Mouse (Mus musculus) MEL (cell line): ENCODE data around the gene Tubg2. TPM values are rescaled to one million over a fixed set of nuclear protein-coding genes. Genes with fewer than 3 reads are reported as not detected.

Experiments
- DNase-seq: peaks from one replicate; pipeline ENCODE4 v3.0.0; 2011; ENCODE audit warnings: low read depth, low spot score
- H3K27ac ChIP-seq: 2 replicates; pipeline ENCODE4 v1.5.1; 2012; ENCODE audit warnings: low read depth, mild to moderate bottlenecking, control low read depth, low read length, moderate library complexity; ENCODE audit not compliant: control insufficient read depth
- H3K27me3 ChIP-seq, 2 experiments: fragments of 150-350 bp in 1 of 2; sonication (generic) in 1 of 2; 2 replicates each; pipeline ENCODE4 v1.6.1; 2012; ENCODE audit warnings: low read length in 2 of 2, mild to moderate bottlenecking in 2 of 2, improper control_type of control experiment in 1 of 2, moderate library complexity in 1 of 2; ENCODE audit not compliant: insufficient read depth in 2 of 2, control insufficient read depth in 1 of 2
- H3K36me3 ChIP-seq, 2 experiments: 2 replicates each; pipeline ENCODE4 v1.6.1; 2012 to 2014; ENCODE audit warnings: low read length in 2 of 2, improper control_type of control experiment in 1 of 2, inconsistent platforms in 1 of 2, mild to moderate bottlenecking in 1 of 2; ENCODE audit not compliant: insufficient read depth in 2 of 2, control insufficient read depth in 1 of 2
- H3K4me1 ChIP-seq, 2 experiments: fragments of 150-350 bp in 1 of 2; sonication (generic) in 1 of 2; 2 replicates each; pipeline ENCODE4 v1.6.1; 2012; ENCODE audit warnings: low read length in 2 of 2, improper control_type of control experiment in 1 of 2, mild to moderate bottlenecking in 1 of 2; ENCODE audit not compliant: insufficient read depth in 2 of 2, control insufficient read depth in 1 of 2
- H3K4me3 ChIP-seq, 2 experiments: fragments of 150-350 bp in 1 of 2; sonication (generic) in 1 of 2; 2 replicates each; pipeline ENCODE4 v1.5.1; 2012; ENCODE audit warnings: low read depth in 2 of 2, low read length in 2 of 2, mild to moderate bottlenecking in 2 of 2, moderate library complexity in 2 of 2, control low read depth in 1 of 2, improper control_type of control experiment in 1 of 2; ENCODE audit not compliant: control insufficient read depth in 1 of 2, insufficient read depth in 1 of 2
- H3K79me2 ChIP-seq: 2 replicates; pipeline ENCODE4 v1.6.1; 2012; ENCODE audit warnings: mild to moderate bottlenecking, low read length, moderate library complexity; ENCODE audit not compliant: control insufficient read depth, poor library complexity, insufficient read depth
- H3K9ac ChIP-seq: 2 replicates; pipeline ENCODE4 v1.6.1; 2012; ENCODE audit warnings: low read depth, mild to moderate bottlenecking, control low read depth, low read length, moderate library complexity; ENCODE audit not compliant: control insufficient read depth, poor library complexity, severe bottlenecking
- H3K9me3 ChIP-seq: fragments of 150-350 bp; sonication (generic); replicated peaks from 2 replicates; pipeline ENCODE4 v1.6.1; 2012; ENCODE audit warnings: mild to moderate bottlenecking, low read length, improper control_type of control experiment, moderate library complexity; ENCODE audit not compliant: insufficient read depth
- BHLHE40 ChIP-seq: IDR thresholded peaks from 2 replicates; pipeline ENCODE4 v1.6.1; 2012; ENCODE audit warnings: low read depth, mild to moderate bottlenecking, inconsistent platforms, low read length, improper control_type of control experiment, borderline replicate concordance
- CTCF ChIP-seq, 3 experiments: IDR thresholded peaks in 2 of 3; conservative IDR thresholded peaks in 1 of 3; 2 replicates each; pipeline ENCODE4 v1.5.1; 2011 to 2012; ENCODE audit warnings: low read length in 3 of 3, low read depth in 2 of 3, mild to moderate bottlenecking in 2 of 3, improper control_type of control experiment in 1 of 3, inconsistent platforms in 1 of 3, mixed read lengths in 1 of 3, moderate library complexity in 1 of 3; ENCODE audit not compliant: control insufficient read depth in 1 of 3, insufficient read depth in 1 of 3, poor library complexity in 1 of 3, severe bottlenecking in 1 of 3
- EP300 ChIP-seq, 2 experiments: IDR thresholded peaks; 2 replicates each; pipeline ENCODE4 v1.6.1; 2011; ENCODE audit warnings: improper control_type of control experiment in 2 of 2, low read length in 2 of 2, low read depth in 1 of 2, mild to moderate bottlenecking in 1 of 2
- ETS1 ChIP-seq: IDR thresholded peaks from 2 replicates; pipeline ENCODE4 v1.6.1; 2012; ENCODE audit warnings: low read depth, mild to moderate bottlenecking, inconsistent platforms, low read length, improper control_type of control experiment, moderate library complexity
- GATA1 ChIP-seq: IDR thresholded peaks from 2 replicates; pipeline ENCODE4 v1.6.1; 2011; ENCODE audit warnings: low read depth, low read length, improper control_type of control experiment
- HCFC1 ChIP-seq: IDR thresholded peaks from 2 replicates; pipeline ENCODE4 v1.6.1; 2012; ENCODE audit warnings: low read depth, mild to moderate bottlenecking, inconsistent platforms, low read length, improper control_type of control experiment, moderate library complexity
- KAT2A ChIP-seq: conservative IDR thresholded peaks from 2 replicates; pipeline ENCODE4 v1.6.1; 2012; ENCODE audit warnings: low read depth, low read length, improper control_type of control experiment, inconsistent platforms
- MAX ChIP-seq: IDR thresholded peaks from 2 replicates; pipeline ENCODE4 v1.6.1; 2011; ENCODE audit warnings: low read length, improper control_type of control experiment
- MAZ ChIP-seq: IDR thresholded peaks from 2 replicates; pipeline ENCODE4 v1.6.1; 2012; ENCODE audit warnings: low read depth, mild to moderate bottlenecking, inconsistent platforms, low read length, improper control_type of control experiment
- MEF2A ChIP-seq: IDR thresholded peaks from 2 replicates; pipeline ENCODE4 v1.6.1; 2014; ENCODE audit warnings: low read depth, mild to moderate bottlenecking, inconsistent platforms, low read length, improper control_type of control experiment; ENCODE audit not compliant: poor library complexity, insufficient replicate concordance, severe bottlenecking; ENCODE audit errors: extremely low read depth
- MYB ChIP-seq: IDR thresholded peaks from 2 replicates; pipeline ENCODE4 v1.6.1; 2011; ENCODE audit warnings: mild to moderate bottlenecking, low read depth, low read length, improper control_type of control experiment
- MYC ChIP-seq: IDR thresholded peaks from 2 replicates; pipeline ENCODE4 v1.6.1; 2011; ENCODE audit warnings: low read depth, mild to moderate bottlenecking, low read length, improper control_type of control experiment, moderate library complexity
- NELFE ChIP-seq: IDR thresholded peaks from 2 replicates; pipeline ENCODE4 v1.6.1; 2011; ENCODE audit warnings: low read depth, low read length, improper control_type of control experiment
- NRF1 ChIP-seq: IDR thresholded peaks from 2 replicates; pipeline ENCODE4 v1.6.1; 2014; ENCODE audit warnings: low read depth, mild to moderate bottlenecking, inconsistent platforms, low read length, improper control_type of control experiment, moderate library complexity; ENCODE audit not compliant: poor library complexity, insufficient read depth, severe bottlenecking
- POLR2A ChIP-seq, 2 experiments: IDR thresholded peaks; 2 replicates each; pipeline ENCODE4 v1.6.1; 2011 to 2012; ENCODE audit warnings: low read length in 2 of 2, mild to moderate bottlenecking in 2 of 2, control low read depth in 1 of 2, improper control_type of control experiment in 1 of 2, low read depth in 1 of 2, moderate library complexity in 1 of 2; ENCODE audit not compliant: control insufficient read depth in 1 of 2, insufficient read depth in 1 of 2, poor library complexity in 1 of 2
- POLR2AphosphoS2 ChIP-seq: IDR thresholded peaks from 2 replicates; pipeline ENCODE4 v1.6.1; 2011; ENCODE audit warnings: low read length, improper control_type of control experiment
- POLR2AphosphoS5 ChIP-seq: IDR thresholded peaks from 2 replicates; pipeline ENCODE4 v1.6.1; 2012; ENCODE audit warnings: low read depth, borderline replicate concordance, mild to moderate bottlenecking, inconsistent platforms, low read length, moderate library complexity, mixed read lengths
- RAD21 ChIP-seq: IDR thresholded peaks from 2 replicates; pipeline ENCODE4 v1.6.1; 2011; ENCODE audit warnings: mild to moderate bottlenecking, low read depth, low read length, improper control_type of control experiment
- RCOR1 ChIP-seq: IDR thresholded peaks from 2 replicates; pipeline ENCODE4 v1.6.1; 2012; ENCODE audit warnings: low read depth, mild to moderate bottlenecking, inconsistent platforms, low read length, improper control_type of control experiment
- SIN3A ChIP-seq: IDR thresholded peaks from 2 replicates; pipeline ENCODE4 v1.6.1; 2012; ENCODE audit warnings: low read length, improper control_type of control experiment, inconsistent platforms
- SMC3 ChIP-seq: IDR thresholded peaks from 2 replicates; pipeline ENCODE4 v1.6.1; 2011; ENCODE audit warnings: low read depth, low read length, improper control_type of control experiment
- TCF12 ChIP-seq: IDR thresholded peaks from 2 replicates; pipeline ENCODE4 v1.6.1; 2014; ENCODE audit warnings: low read depth, mild to moderate bottlenecking, inconsistent platforms, low read length, improper control_type of control experiment, moderate library complexity
- UBTF ChIP-seq: IDR thresholded peaks from 2 replicates; pipeline ENCODE4 v1.6.1; 2012; ENCODE audit warnings: low read depth, mild to moderate bottlenecking, inconsistent platforms, low read length, improper control_type of control experiment, moderate library complexity, borderline replicate concordance; ENCODE audit not compliant: insufficient read depth
- USF1 ChIP-seq: IDR thresholded peaks from 2 replicates; pipeline ENCODE4 v1.6.1; 2014; ENCODE audit warnings: low read depth, mild to moderate bottlenecking, inconsistent platforms, low read length, improper control_type of control experiment, moderate library complexity
- USF2 ChIP-seq, 2 experiments: IDR thresholded peaks; 2 replicates each; pipeline ENCODE4 v1.6.1; 2011 to 2012; ENCODE audit warnings: improper control_type of control experiment in 2 of 2, low read length in 2 of 2, borderline replicate concordance in 1 of 2, inconsistent platforms in 1 of 2, low read depth in 1 of 2, mild to moderate bottlenecking in 1 of 2; ENCODE audit not compliant: insufficient read depth in 1 of 2
- ZC3H11A ChIP-seq: IDR thresholded peaks from 2 replicates; pipeline ENCODE4 v1.6.1; 2012; ENCODE audit warnings: low read depth, mild to moderate bottlenecking, inconsistent platforms, low read length, improper control_type of control experiment
- ZKSCAN1 ChIP-seq: IDR thresholded peaks from 2 replicates; pipeline ENCODE4 v1.6.1; 2012; ENCODE audit warnings: low read depth, mild to moderate bottlenecking, inconsistent platforms, low read length, improper control_type of control experiment, moderate library complexity
- ZNF384 ChIP-seq: IDR thresholded peaks from 2 replicates; pipeline ENCODE4 v1.6.1; 2012; ENCODE audit warnings: low read depth, mild to moderate bottlenecking, inconsistent platforms, low read length, improper control_type of control experiment
- polyA plus RNA-seq, 2 experiments: library from polyadenylated mRNA; stranded (reverse) in 1 of 2; unstranded in 1 of 2; fragments of >175 nt in 1 of 2; fragments of >200 nt in 1 of 2; gene quantifications; 2 replicates each; pipeline versions ENCODE4 v1.2.1 to v1.2.4; 2012; ENCODE audit warnings: low replicate concordance in 2 of 2, low read depth in 1 of 2; ENCODE audit not compliant: insufficient read length in 2 of 2, insufficient read depth in 1 of 2, missing spikeins in 1 of 2
- total RNA-seq: library from RNA; depleted of rRNA; stranded (reverse); fragments of 300-350 nt; gene quantifications from 2 replicates; pipeline ENCODE4 v1.2.3, GENCODE M21; 2012

Tubg2 gene
- total and polyA plus RNA-seq, 3 experiments: not detected

DNA sequence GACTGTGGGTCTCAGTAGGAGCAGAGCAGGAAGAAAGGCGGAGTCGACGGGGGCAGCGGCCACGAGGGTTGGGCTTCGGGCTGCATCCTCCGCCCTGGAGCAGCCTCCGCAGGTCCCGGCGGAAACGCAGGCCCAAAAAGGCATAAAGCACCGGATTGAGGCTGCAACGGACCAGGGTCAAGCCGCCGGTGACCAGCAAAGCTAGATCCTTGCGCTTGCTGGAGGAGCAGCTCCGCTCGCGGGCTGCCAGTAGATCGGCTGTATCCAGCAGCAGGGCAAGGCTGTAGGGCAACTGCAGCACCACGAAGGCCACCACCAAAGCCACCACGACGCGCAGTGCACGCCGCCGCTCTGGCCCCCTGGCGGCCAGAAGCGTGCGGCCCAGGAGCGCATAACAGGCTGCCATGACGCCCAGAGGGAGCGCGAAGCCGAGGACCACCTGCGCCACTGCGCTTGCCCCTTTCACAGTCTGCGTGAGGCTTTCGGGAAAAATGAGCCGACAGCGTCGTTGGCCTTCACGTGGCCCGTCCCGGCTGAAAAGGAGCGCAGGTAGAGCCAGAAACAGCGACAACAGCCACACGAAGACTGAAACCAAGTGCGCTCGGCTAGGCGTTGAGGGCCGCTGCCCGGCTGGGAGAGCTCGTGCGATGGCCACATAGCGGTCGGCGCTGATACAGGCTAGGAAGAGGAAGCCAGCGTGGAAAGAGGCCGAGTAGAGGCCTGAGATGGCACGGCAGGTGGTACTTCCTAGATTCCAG, 18.1 kb downstream of the Tubg2 start:
- no peaks in the 10 kb centered on the region for H3K9me3 ChIP-seq
- H3K4me1 ChIP-seq: peaks cover 0 to 19% of the 10 kb centered on the region in 2 experiments; a peak in 2 of 4 replicates
- H3K9ac ChIP-seq: no peak overlapping the region
- H3K4me3 ChIP-seq: no peak overlapping the region
- peak; percentile 54 for DNase-seq
- peaks cover 0 to 4% of the 10 kb centered on the region in 2 experiments; a peak in 2 of 4 replicates for H3K27me3 ChIP-seq
- TF ChIP-seq ZC3H11A (0 out of 2 replicates have a peak, but pooled peaks have one; percentile 2), NRF1 (no peak), SMC3 (peak; percentile 72), USF1 (no peak), MEF2A (no peak), MYC (no peak), GATA1 (no peak), POLR2A (IDR thresholded peaks at IDR 0.05; ENCODE audit: control insufficient read depth in 1 of 2, insufficient read depth in 1 of 2, low read depth in 1 of 2, low read length in 2 of 2, poor library complexity in 1 of 2) (no peak), USF2 (IDR thresholded peaks at IDR 0.05; ENCODE audit: borderline replicate concordance in 1 of 2, insufficient read depth in 1 of 2, low read depth in 1 of 2, low read length in 2 of 2) (no peak), TCF12 (no peak), CTCF (IDR thresholded peaks at IDR 0.05 in 2 of 3, conservative IDR thresholded peaks at IDR 0.05 in 1 of 3; ENCODE audit: control insufficient read depth in 1 of 3, insufficient read depth in 1 of 3, low read depth in 2 of 3, low read length in 3 of 3, poor library complexity in 1 of 3, severe bottlenecking in 1 of 3) (peak; percentile 23 to 72 (median 67); a peak in 4 of 6 replicates), NELFE (no peak), HCFC1 (no peak), UBTF (no peak), RAD21 (no peak; the same call in none of the 2 replicates)
- TF ChIP-seq, all 39 proteins: peak for 3
- Histone ChIP-seq H3K27ac (no peak overlapping the region), H3K36me3 (peaks cover 0 to 6% of the 10 kb centered on the region in 2 experiments; a peak in 2 of 4 replicates), H3K79me2 (no peaks in the 10 kb centered on the region; the same call in 1 of the 2 replicates)

DNA sequence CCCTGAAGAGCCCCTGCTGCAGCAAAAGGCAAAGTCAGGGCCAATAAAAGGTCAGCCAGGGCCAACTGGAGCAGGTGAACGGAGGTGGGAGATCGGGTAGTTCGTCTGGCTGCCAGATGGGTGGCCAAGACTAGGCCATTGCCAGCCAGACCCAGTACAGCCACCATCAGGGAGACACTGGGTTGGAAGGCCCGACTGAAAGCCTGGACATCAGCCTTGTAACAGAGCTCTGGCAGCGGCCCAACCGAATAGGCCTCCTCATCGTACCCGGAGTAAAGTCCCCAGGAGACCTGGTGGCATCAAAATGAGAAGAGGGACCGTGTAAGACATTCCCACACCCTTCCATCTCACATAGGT, 18.7 kb downstream of the Tubg2 start:
- peaks cover 0 to 19% of the 10 kb centered on the region in 2 experiments; a peak in 2 of 4 replicates for H3K4me1 ChIP-seq

More for the DNA sequence above, 18.7 kb downstream of the Tubg2 start:
- H3K9me3 ChIP-seq: no peaks in the 10 kb centered on the region
- no peak overlapping the region for H3K27ac ChIP-seq
- peaks cover 0 to 6% of the 10 kb centered on the region in 2 experiments; a peak in 2 of 4 replicates for H3K36me3 ChIP-seq
- DNase-seq: no peak
- H3K79me2 ChIP-seq: no peaks in the 10 kb centered on the region; the same call in 1 of the 2 replicates
- TF ChIP-seq KAT2A (no peak), SIN3A (no peak), POLR2A (IDR thresholded peaks at IDR 0.05; ENCODE audit: control insufficient read depth in 1 of 2, insufficient read depth in 1 of 2, low read depth in 1 of 2, low read length in 2 of 2, poor library complexity in 1 of 2) (no peak), RCOR1 (no peak), MYB (no peak), ETS1 (no peak), ZKSCAN1 (no peak), BHLHE40 (no peak), ZNF384 (no peak), USF1 (no peak), MAZ (no peak), POLR2AphosphoS2 (no peak), POLR2AphosphoS5 (no peak), EP300 (IDR thresholded peaks at IDR 0.05; ENCODE audit: low read depth in 1 of 2, low read length in 2 of 2) (no peak), CTCF (IDR thresholded peaks at IDR 0.05 in 2 of 3, conservative IDR thresholded peaks at IDR 0.05 in 1 of 3; ENCODE audit: control insufficient read depth in 1 of 3, insufficient read depth in 1 of 3, low read depth in 2 of 3, low read length in 3 of 3, poor library complexity in 1 of 3, severe bottlenecking in 1 of 3) (no peak), MAX (no peak)
- H3K4me3 ChIP-seq: no peak overlapping the region
- H3K27me3 ChIP-seq: peaks cover 0 to 4% of the 10 kb centered on the region in 2 experiments; a peak in 2 of 4 replicates
- no peak overlapping the region for H3K9ac ChIP-seq
